Mouse (Mus musculus): Measurements from ENCODE around the gene Rora. TPM values are rescaled to one million over a fixed set of nuclear protein-coding genes. Genes with fewer than 3 reads are reported as not detected.

Gene Rora
- polyA plus RNA-seq, 1 experiment: 0.86 TPM

DNA sequence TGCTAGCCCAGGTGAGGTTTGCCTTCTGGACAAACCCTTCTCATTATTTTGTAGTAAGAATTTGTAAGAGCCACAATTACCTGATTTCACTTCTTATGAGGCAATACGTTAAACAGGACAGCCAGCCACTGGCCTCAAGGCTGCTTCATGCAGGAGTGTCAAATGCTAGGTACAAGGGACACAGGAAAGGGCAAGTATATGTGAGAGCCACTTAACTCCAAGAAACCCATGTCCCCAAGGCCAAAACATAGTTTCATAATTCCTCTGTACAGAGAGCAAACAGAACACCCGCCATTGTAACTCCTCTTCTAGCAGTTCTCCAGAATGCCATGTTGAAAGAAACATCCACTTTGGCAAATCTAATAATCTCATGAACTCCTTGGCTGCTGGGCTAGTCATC, 205.9 kb downstream of the Rora start:
- H3ac ChIP-seq (ENCODE audit: control insufficient read depth, insufficient read length): no peak overlapping the region
- no peak for TF ChIP-seq E2F4 (IDR thresholded peaks at IDR 0.05; ENCODE audit: insufficient read depth)
- no peak for TF ChIP-seq MYOD1 (IDR thresholded peaks at IDR 0.05; ENCODE audit: control insufficient read depth in 1 of 3, insufficient read length in 2 of 3, low read depth in 2 of 3)
- TF ChIP-seq REST (IDR thresholded peaks at IDR 0.05; ENCODE audit: insufficient read depth, insufficient read length): no peak
- TF ChIP-seq MYOG (IDR thresholded peaks at IDR 0.05; ENCODE audit: control insufficient read depth in 1 of 3, insufficient read depth in 1 of 3, insufficient read length in 2 of 3, low read depth in 2 of 3): no peak
- no peak for TF ChIP-seq USF1 (IDR thresholded peaks at IDR 0.05; ENCODE audit: low read depth)
- TF ChIP-seq POLR2A (IDR thresholded peaks at IDR 0.05; ENCODE audit: insufficient read length, low read depth): no peak
- no peak for TF ChIP-seq CEBPB (IDR thresholded peaks at IDR 0.05; ENCODE audit: insufficient read depth, poor library complexity, severe bottlenecking)
- H3K79me2 ChIP-seq (ENCODE audit: control insufficient read depth, insufficient read depth): no peaks in the 10 kb centered on the region
- no peak overlapping the region for H3K4me2 ChIP-seq (ENCODE audit: low read depth)
- H3K27me3 ChIP-seq (ENCODE audit: control insufficient read depth, insufficient read depth, insufficient read length): no peaks in the 10 kb centered on the region
- no peak overlapping the region for H3K4me3 ChIP-seq
- H3K36me3 ChIP-seq (ENCODE audit: control insufficient read depth, insufficient read depth): no peaks in the 10 kb centered on the region

GRCm38 (mm10) chr9:68866317-68866716, 212.7 kb downstream of the Rora start:
- no peak overlapping the region for H3ac ChIP-seq (ENCODE audit: control insufficient read depth, insufficient read length)
- TF ChIP-seq TCF12 (IDR thresholded peaks at IDR 0.05; ENCODE audit: insufficient read depth, poor library complexity, severe bottlenecking) (no peak), MYOG (IDR thresholded peaks at IDR 0.05; ENCODE audit: control insufficient read depth in 1 of 3, insufficient read depth in 1 of 3, insufficient read length in 2 of 3, low read depth in 2 of 3) (no peak), CEBPB (IDR thresholded peaks at IDR 0.05; ENCODE audit: insufficient read depth, poor library complexity, severe bottlenecking) (no peak), USF1 (IDR thresholded peaks at IDR 0.05; ENCODE audit: low read depth) (no peak), REST (IDR thresholded peaks at IDR 0.05; ENCODE audit: insufficient read depth, insufficient read length) (no peak), TCF3 (IDR thresholded peaks at IDR 0.05; ENCODE audit: insufficient read length, low read depth) (no peak), SRF (IDR thresholded peaks at IDR 0.05; ENCODE audit: control insufficient read depth, insufficient read length, low read depth) (no peak), MAX (IDR thresholded peaks at IDR 0.05; ENCODE audit: low read depth) (no peak), MYOD1 (IDR thresholded peaks at IDR 0.05; ENCODE audit: control insufficient read depth in 1 of 3, insufficient read length in 2 of 3, low read depth in 2 of 3) (no peak), E2F4 (IDR thresholded peaks at IDR 0.05; ENCODE audit: insufficient read depth) (no peak), POLR2AphosphoS2 (IDR thresholded peaks at IDR 0.05; ENCODE audit: insufficient read length, low read depth) (no peak), POLR2A (IDR thresholded peaks at IDR 0.05; ENCODE audit: insufficient read length, low read depth) (no peak)
- H3K27me3 ChIP-seq (ENCODE audit: control insufficient read depth, insufficient read depth, insufficient read length): no peaks in the 10 kb centered on the region
- no peak overlapping the region for H3K4me2 ChIP-seq (ENCODE audit: low read depth)
- H3K36me3 ChIP-seq (ENCODE audit: control insufficient read depth, insufficient read depth): no peaks in the 10 kb centered on the region
- no peaks in the 10 kb centered on the region for H3K79me2 ChIP-seq (ENCODE audit: control insufficient read depth, insufficient read depth)
- no peak overlapping the region for H3K4me3 ChIP-seq

GRCm38 (mm10) chr9:68873838-68874237, 220.3 kb downstream of the Rora start:
- Histone ChIP-seq H3ac (ENCODE audit: control insufficient read depth, insufficient read length) (no peak overlapping the region), H3K4me2 (ENCODE audit: low read depth) (no peak overlapping the region), H3K79me2 (ENCODE audit: control insufficient read depth, insufficient read depth) (no peaks in the 10 kb centered on the region), H3K36me3 (ENCODE audit: control insufficient read depth, insufficient read depth) (no peaks in the 10 kb centered on the region), H3K27me3 (ENCODE audit: control insufficient read depth, insufficient read depth, insufficient read length) (no peaks in the 10 kb centered on the region), H3K4me3 (no peak overlapping the region)
- no peak for TF ChIP-seq MAX (IDR thresholded peaks at IDR 0.05; ENCODE audit: low read depth)
- no peak for TF ChIP-seq POLR2AphosphoS2 (IDR thresholded peaks at IDR 0.05; ENCODE audit: insufficient read length, low read depth)
- no peak for TF ChIP-seq E2F4 (IDR thresholded peaks at IDR 0.05; ENCODE audit: insufficient read depth)
- TF ChIP-seq SRF (IDR thresholded peaks at IDR 0.05; ENCODE audit: control insufficient read depth, insufficient read length, low read depth): no peak

- Histone ChIP-seq H3K36me3 (ENCODE audit: control insufficient read depth, insufficient read depth) (no peaks in the 10 kb centered on the region), H3K4me2 (ENCODE audit: low read depth) (no peak overlapping the region), H3K27me3 (ENCODE audit: control insufficient read depth, insufficient read depth, insufficient read length) (no peaks in the 10 kb centered on the region), H3K4me3 (no peak overlapping the region), H3ac (ENCODE audit: control insufficient read depth, insufficient read length) (no peak overlapping the region), H3K79me2 (ENCODE audit: control insufficient read depth, insufficient read depth) (no peaks in the 10 kb centered on the region)
- no peak for TF ChIP-seq MYOD1 (IDR thresholded peaks at IDR 0.05; ENCODE audit: control insufficient read depth in 1 of 3, insufficient read length in 2 of 3, low read depth in 2 of 3)
These were observed 221.0 kb downstream of the Rora start for GRCm38 (mm10) chr9:68874544-68874943.

GRCm38 (mm10) chr9:68875791-68876190, 222.2 kb downstream of the Rora start:
- Histone ChIP-seq H3K27me3 (ENCODE audit: control insufficient read depth, insufficient read depth, insufficient read length) (no peaks in the 10 kb centered on the region), H3K4me3 (no peak overlapping the region), H3K36me3 (ENCODE audit: control insufficient read depth, insufficient read depth) (no peaks in the 10 kb centered on the region), H3K4me2 (ENCODE audit: low read depth) (no peak overlapping the region), H3ac (ENCODE audit: control insufficient read depth, insufficient read length) (no peak overlapping the region), H3K79me2 (ENCODE audit: control insufficient read depth, insufficient read depth) (no peaks in the 10 kb centered on the region)
- TF ChIP-seq USF1 (IDR thresholded peaks at IDR 0.05; ENCODE audit: low read depth) (no peak), MYOG (IDR thresholded peaks at IDR 0.05; ENCODE audit: control insufficient read depth in 1 of 3, insufficient read depth in 1 of 3, insufficient read length in 2 of 3, low read depth in 2 of 3) (no peak), POLR2AphosphoS2 (IDR thresholded peaks at IDR 0.05; ENCODE audit: insufficient read length, low read depth) (no peak), POLR2A (IDR thresholded peaks at IDR 0.05; ENCODE audit: insufficient read length, low read depth) (no peak), TCF12 (IDR thresholded peaks at IDR 0.05; ENCODE audit: insufficient read depth, poor library complexity, severe bottlenecking) (no peak), SRF (IDR thresholded peaks at IDR 0.05; ENCODE audit: control insufficient read depth, insufficient read length, low read depth) (no peak), E2F4 (IDR thresholded peaks at IDR 0.05; ENCODE audit: insufficient read depth) (no peak), TCF3 (IDR thresholded peaks at IDR 0.05; ENCODE audit: insufficient read length, low read depth) (no peak), MYOD1 (IDR thresholded peaks at IDR 0.05; ENCODE audit: control insufficient read depth in 1 of 3, insufficient read length in 2 of 3, low read depth in 2 of 3) (no peak), REST (IDR thresholded peaks at IDR 0.05; ENCODE audit: insufficient read depth, insufficient read length) (no peak), CEBPB (IDR thresholded peaks at IDR 0.05; ENCODE audit: insufficient read depth, poor library complexity, severe bottlenecking) (no peak), MAX (IDR thresholded peaks at IDR 0.05; ENCODE audit: low read depth) (no peak)
